Mouse (Mus musculus): ENCODE measurements around the gene Enpep.

The Enpep gene

GRCm38 (mm10) chr3:129311951-129312350, 20.6 kb downstream of the Enpep start:
- DNase-seq = no peak

- DNase-seq = no peak
Measured at GRCm38 (mm10) chr3:129309926-129310325, 22.6 kb downstream of the Enpep start.

GRCm38 (mm10) chr3:129308876-129309275, 23.6 kb downstream of the Enpep start:
- DNase-seq = no peak

- no peak for DNase-seq
Measured at GRCm38 (mm10) chr3:129308102-129308752, 24.3 kb downstream of the Enpep start.

GRCm38 (mm10) chr3:129303941-129304340, 28.6 kb downstream of the Enpep start:
- DNase-seq = no peak

- no peak for DNase-seq
Measured at GRCm38 (mm10) chr3:129299874-129300273, 32.6 kb downstream of the Enpep start.

GRCm38 (mm10) chr3:129298606-129299005, 33.9 kb downstream of the Enpep start:
- no peak for DNase-seq

GRCm38 (mm10) chr3:129296994-129297393, 35.5 kb downstream of the Enpep start:
- DNase-seq = no peak

GRCm38 (mm10) chr3:129295883-129296282, 36.6 kb downstream of the Enpep start:
- DNase-seq = no peak

GRCm38 (mm10) chr3:129289536-129289935, 43.0 kb downstream of the Enpep start:
- DNase-seq = no peak

GRCm38 (mm10) chr3:129287140-129287539, 45.4 kb downstream of the Enpep start:
- DNase-seq = no peak

- DNase-seq = no peak
Measured at GRCm38 (mm10) chr3:129286426-129286825, 46.1 kb downstream of the Enpep start.

- DNase-seq = no peak
Measured at GRCm38 (mm10) chr3:129284326-129284725, 48.2 kb downstream of the Enpep start.

GRCm38 (mm10) chr3:129279441-129279840, 53.1 kb downstream of the Enpep start:
- DNase-seq = no peak

GRCm38 (mm10) chr3:129273156-129273831, 59.2 kb downstream of the Enpep start:
- DNase-seq = no peak

GRCm38 (mm10) chr3:129270044-129270443, 62.5 kb downstream of the Enpep start:
- no peak for DNase-seq

GRCm38 (mm10) chr3:129268886-129269683, 63.4 kb downstream of the Enpep start:
- no peak for DNase-seq

GRCm38 (mm10) chr3:129258497-129258896, 74.0 kb downstream of the Enpep start:
- no peak for DNase-seq

GRCm38 (mm10) chr3:129256766-129257165, 75.8 kb downstream of the Enpep start:
- DNase-seq = no peak

GRCm38 (mm10) chr3:129256283-129256682, 76.2 kb downstream of the Enpep start:
- no peak for DNase-seq

GRCm38 (mm10) chr3:129254246-129254645, 78.3 kb downstream of the Enpep start:
- no peak for DNase-seq

- no peak for DNase-seq
Measured at GRCm38 (mm10) chr3:129250997-129251396, 81.5 kb downstream of the Enpep start.

GRCm38 (mm10) chr3:129238664-129239258, 93.8 kb downstream of the Enpep start:
- DNase-seq = no peak
